Comparison of ENCODE assay signal across 8 mouse cellular contexts in the genomic region with DNA sequence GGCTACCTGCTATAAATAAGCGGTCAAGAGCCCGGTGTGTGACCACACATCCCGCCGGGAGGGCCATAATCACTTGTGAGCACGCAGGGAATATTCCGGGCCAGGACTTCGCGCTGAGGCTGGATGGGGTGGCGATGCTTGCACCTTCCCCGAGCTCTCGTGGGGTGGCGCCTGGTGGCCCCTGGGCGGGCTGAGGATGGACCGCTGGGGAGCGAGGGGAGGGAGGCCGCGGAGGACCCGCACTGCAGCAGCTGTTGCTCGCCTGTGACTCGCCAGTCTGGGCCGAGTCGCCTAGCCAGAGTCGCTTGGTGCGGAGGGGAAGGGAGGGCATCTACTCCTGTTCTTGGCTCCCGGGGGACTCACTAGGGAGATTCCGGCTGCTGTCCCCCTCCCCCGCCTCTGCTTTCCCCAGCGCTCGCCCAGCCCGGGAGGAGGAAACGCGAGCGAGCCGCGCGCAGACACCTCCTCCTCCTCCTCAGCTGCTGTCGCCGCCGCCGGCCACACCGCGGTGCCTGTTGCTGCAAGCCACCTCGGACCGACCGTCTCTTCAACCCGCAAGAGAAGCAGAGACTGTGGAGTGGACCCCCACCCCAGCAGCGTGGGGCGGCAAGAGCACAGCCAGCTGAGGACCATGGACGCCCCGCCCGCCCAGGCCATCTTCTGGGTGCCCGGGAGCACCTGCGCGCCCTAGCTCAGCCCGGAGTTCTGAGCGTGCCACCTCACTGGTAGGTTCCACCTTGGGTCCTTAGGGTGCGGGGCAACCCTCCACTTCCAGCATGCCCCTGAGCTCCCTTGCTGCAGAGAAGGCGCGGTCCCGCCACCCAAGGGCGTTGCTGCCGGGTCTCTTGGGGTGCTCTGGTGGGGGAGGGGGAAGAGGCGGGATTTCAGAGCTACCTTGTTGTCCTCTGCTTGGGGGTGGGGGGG. TPM values are rescaled to one million over a fixed set of nuclear protein-coding genes. Genes with fewer than 3 reads are reported as not detected.
A peak's percentile ranks its signal among the peaks of the same experiment; 100 is the strongest.
DNase-seq lines count a peak whose midpoint lies in the region; ATAC-seq and TF ChIP-seq lines count a peak whose summit lies in the region.

No protein-coding gene starts in this region.

- H3K4me3 ChIP-seq in MEL (ENCODE audit: control insufficient read depth in 1 of 2, insufficient read depth in 1 of 2, low read depth in 2 of 2, low read length in 2 of 2) (peak overlapping the region; percentile 95 to 96), macrophage (ENCODE audit: inconsistent target) (peak overlapping the region; percentile 79)
- H3K4me3 ChIP-seq in gastrocnemius, adult 2 months = peak overlapping the region; percentile 90
- peak overlapping the region; percentile 69 for H3K4me3 ChIP-seq in hindbrain, embryonic 16.5 days (ENCODE audit: low read length)

- TF ChIP-seq EP300 in MEL (IDR thresholded peaks at IDR 0.05; ENCODE audit: low read depth in 1 of 2, low read length in 2 of 2) = 0 out of 4 replicates have a peak, but pooled peaks of 1 of the 2 experiments have one; percentile 5

- peak; percentile 86 for ATAC-seq in hindbrain, embryonic 16.5 days

- WGBS in hindbrain, embryonic 16.5 days = under 1% methylated on average over 48 of the region's 63 CpGs
- 1% methylated on average over 40 of the region's 63 CpGs for WGBS in macrophage (ENCODE audit: missing documents)

- TF ChIP-seq RAD21 in MEL (IDR thresholded peaks at IDR 0.05; ENCODE audit: low read depth, low read length) = no peak

- TF ChIP-seq POLR2A in MEL (IDR thresholded peaks at IDR 0.05; ENCODE audit: control insufficient read depth in 1 of 2, insufficient read depth in 1 of 2, low read depth in 1 of 2, low read length in 2 of 2, poor library complexity in 1 of 2) = peak; percentile 36 to 37; a peak in 2 of 4 replicates

- H3K36me3 ChIP-seq in MEL (ENCODE audit: control insufficient read depth in 1 of 2, insufficient read depth in 2 of 2, low read length in 2 of 2) (peaks cover 0 to 26% of the 10 kb centered on the region in 2 experiments; a peak in 2 of 4 replicates), macrophage (ENCODE audit: inconsistent target) (no peaks in the 10 kb centered on the region)
- H3K36me3 ChIP-seq in hindbrain, embryonic 16.5 days (ENCODE audit: control insufficient read depth, insufficient read depth, low read length) = no peaks in the 10 kb centered on the region

- H3K9me3 ChIP-seq in MEL (replicated peaks; ENCODE audit: insufficient read depth, low read length) = no peaks in the 10 kb centered on the region
- H3K9me3 ChIP-seq in hindbrain, embryonic 16.5 days (ENCODE audit: control insufficient read depth, low read length) = no peaks in the 10 kb centered on the region

- peaks cover 16% of the 10 kb centered on the region for H3K79me2 ChIP-seq in MEL (ENCODE audit: control insufficient read depth, insufficient read depth, low read length, poor library complexity)
- peaks cover 20% of the 10 kb centered on the region; the same call in 1 of the 2 replicates for H3K79me2 ChIP-seq in macrophage (ENCODE audit: inconsistent target)

- H3K9ac ChIP-seq in MEL (ENCODE audit: control insufficient read depth, low read depth, low read length, poor library complexity, severe bottlenecking) = peak overlapping the region; percentile 90
- H3K9ac ChIP-seq in hindbrain, embryonic 16.5 days (ENCODE audit: low read depth, low read length) = peak overlapping the region; percentile 75

- peak overlapping the region; percentile 100 for H3K4me2 ChIP-seq in hindbrain, embryonic 16.5 days (ENCODE audit: low read length)

- intact Hi-C loops in gastrocnemius, adult 2 months (cut with DNase I) = loop anchor here (1.0 kb wide), 1 partner anchor 37 kb away; no protein-coding TSS in a partner anchor

- peak overlapping the region; percentile 44 for H3K27ac ChIP-seq in MEL (ENCODE audit: control insufficient read depth, low read depth, low read length)
- peak overlapping the region; percentile 96 for H3K27ac ChIP-seq in gastrocnemius, adult 2 months
- no peak overlapping the region; the same call in 1 of the 2 replicates for H3K27ac ChIP-seq in hindbrain, embryonic 16.5 days (ENCODE audit: low read depth, low read length)
- 0 out of 2 replicates have a peak overlapping the region, but pooled peaks have one; percentile 21 for H3K27ac ChIP-seq in macrophage

- peak; percentile 78 for DNase-seq in MEL (ENCODE audit: low read depth, low spot score)
- peak; percentile 84 for DNase-seq in cerebellum, adult 9-11 months
- DNase-seq in gastrocnemius, adult 2 months = peak; percentile 88
- DNase-seq in left cerebral cortex, adult 8-10 months (ENCODE audit: low spot score in 2 of 2) = peak; percentile 52 to 78
- peak; percentile 30 for DNase-seq in retina, postnatal 7 days (ENCODE audit: low read depth, low spot score)
- DNase-seq in thymus, postnatal 4 days = peak; percentile 80

- H3K27me3 ChIP-seq in MEL (ENCODE audit: control insufficient read depth in 1 of 2, insufficient read depth in 2 of 2, low read length in 2 of 2) = no peaks in the 10 kb centered on the region
- peaks cover 11% of the 10 kb centered on the region for H3K27me3 ChIP-seq in hindbrain, embryonic 16.5 days (replicated peaks; ENCODE audit: control insufficient read depth, insufficient read depth, low read length)

- peak in 2 of 3 experiments; percentile 3 to 13; a peak in 1 of 6 replicates for TF ChIP-seq CTCF in MEL (IDR thresholded peaks at IDR 0.05 in 2 of 3, conservative IDR thresholded peaks at IDR 0.05 in 1 of 3; ENCODE audit: control insufficient read depth in 1 of 3, insufficient read depth in 1 of 3, low read depth in 2 of 3, low read length in 3 of 3, poor library complexity in 1 of 3, severe bottlenecking in 1 of 3)
- TF ChIP-seq CTCF in gastrocnemius, adult 2 months (IDR thresholded peaks at IDR 0.05) = peak; percentile 47

- peaks cover 16 to 41% of the 10 kb centered on the region in 2 experiments for H3K4me1 ChIP-seq in MEL (ENCODE audit: control insufficient read depth in 1 of 2, insufficient read depth in 2 of 2, low read length in 2 of 2)
- H3K4me1 ChIP-seq in hindbrain, embryonic 16.5 days (ENCODE audit: control insufficient read depth, insufficient read depth, low read depth, low read length) = peaks cover 14% of the 10 kb centered on the region

TF ChIP-seq in MEL, 35 proteins besides CTCF, POLR2A, EP300 and RAD21:
- TF ChIP-seq MXI1 (IDR thresholded peaks at IDR 0.05; ENCODE audit: low read depth, low read length) (peak; percentile 8; the same call in 1 of the 2 replicates), ZKSCAN1 (IDR thresholded peaks at IDR 0.05; ENCODE audit: low read depth, low read length) (no peak), MAZ (IDR thresholded peaks at IDR 0.05; ENCODE audit: low read depth, low read length) (no peak; the same call in 1 of the 2 replicates), TCF12 (IDR thresholded peaks at IDR 0.05; ENCODE audit: low read depth, low read length) (0 out of 2 replicates have a peak, but pooled peaks have one; percentile 10), ELF1 (IDR thresholded peaks at IDR 0.05; ENCODE audit: low read depth, low read length) (no peak), ZC3H11A (IDR thresholded peaks at IDR 0.05; ENCODE audit: low read depth, low read length) (no peak), NRF1 (IDR thresholded peaks at IDR 0.05; ENCODE audit: insufficient read depth, low read depth, low read length, poor library complexity, severe bottlenecking) (no peak; the same call in 1 of the 2 replicates), UBTF (IDR thresholded peaks at IDR 0.05; ENCODE audit: borderline replicate concordance, insufficient read depth, low read depth, low read length) (peak; percentile 81; the same call in 1 of the 2 replicates), MYC (IDR thresholded peaks at IDR 0.05; ENCODE audit: low read depth, low read length) (no peak), CHD2 (IDR thresholded peaks at IDR 0.05; ENCODE audit: low read length) (peak; percentile 47; the same call in 1 of the 2 replicates), MAFK (IDR thresholded peaks at IDR 0.05; ENCODE audit: borderline replicate concordance, low read depth, low read length) (no peak), USF1 (IDR thresholded peaks at IDR 0.05; ENCODE audit: low read depth, low read length) (no peak), SIN3A (IDR thresholded peaks at IDR 0.05; ENCODE audit: low read length) (peak; percentile 16; the same call in 1 of the 2 replicates), BHLHE40 (IDR thresholded peaks at IDR 0.05; ENCODE audit: borderline replicate concordance, low read depth, low read length) (no peak), ZMIZ1 (IDR thresholded peaks at IDR 0.05; ENCODE audit: low read depth, low read length) (no peak), ZNF384 (IDR thresholded peaks at IDR 0.05; ENCODE audit: low read depth, low read length) (no peak), RCOR1 (IDR thresholded peaks at IDR 0.05; ENCODE audit: low read depth, low read length) (no peak), USF2 (IDR thresholded peaks at IDR 0.05; ENCODE audit: borderline replicate concordance in 1 of 2, insufficient read depth in 1 of 2, low read depth in 1 of 2, low read length in 2 of 2) (no peak), GABPA (IDR thresholded peaks at IDR 0.05; ENCODE audit: low read depth, low read length) (no peak)

RNA-seq across cellular contexts. Expression of a gene that starts 3.9 kb away (rescaled TPM):
- total RNA-seq in MEL (2012; rRNA removed) = 22.5 and 24.6 TPM in 2 replicates
- polyA plus RNA-seq in MEL (2012; ENCODE audit: insufficient read depth in 1 of 2, insufficient read length in 2 of 2, low read depth in 1 of 2, low replicate concordance in 2 of 2, missing spikeins in 1 of 2) (10 to 100 TPM in 1 of 2 experiments, not detected in 1; 24.4 TPM), macrophage (2018) (32.3 to 46.9 TPM (median 38.4 TPM) in 3 replicates)
- total RNA-seq in gastrocnemius, adult 2 months (2021) = 10 to 100 TPM; 46.4 to 46.9 TPM
- 10.9 and 12.3 TPM in 2 replicates for polyA plus RNA-seq in hindbrain, embryonic 16.5 days (2015; fragmentation: Nextera tagmentation; extraction: Ambion mirVana)
- total RNA-seq in left cerebral cortex, adult 8-10 months (2022) = 10 to 100 TPM; 15.2 to 19.7 (median 18.1) TPM
- total RNA-seq in macrophage (2018; cell fraction: chromatin; rRNA removed) = 100 to 1,000 TPM in 18 of 26 experiments, 10 to 100 TPM in 8; 81.0 to 570 (median 114) TPM
- 10 to 100 TPM; 34.1 to 77.6 (median 45.2) TPM for total RNA-seq in macrophage (2018; cell fraction: cytosol; rRNA removed)
- total RNA-seq in macrophage (2018; cell fraction: nucleus; rRNA removed) = 100 to 1,000 TPM in 9 of 26 experiments, 10 to 100 TPM in 17; 63.0 to 642 (median 88.4) TPM

Comparison
In these comparisons a context has a peak if more than half of its experiments do, and no peak if none do; other contexts are left out.
1. DNase-seq: peak in every context shown above with its lines; median percentile 88 in gastrocnemius, adult 2 months; 84 in cerebellum, adult 9-11 months; 80 in thymus, postnatal 4 days; 78 in MEL; 65 in left cerebral cortex, adult 8-10 months; 30 in retina, postnatal 7 days.